Mouse (Mus musculus) mesoderm, embryonic 11.5 days (tissue): ENCODE data around the gene Ctse.

Source experiments
- DNase-seq: peaks from one replicate; pipeline ENCODE4 v3.0.0-alpha.2; 2012; ENCODE audit warnings: low read depth, low spot score

Gene Ctse

GRCm38 (mm10) chr1:131652670-131653443 is 14.8 kb downstream of the Ctse start:
- DNase-seq = no peak

GRCm38 (mm10) chr1:131655601-131656000 is 17.5 kb downstream of the Ctse start:
- no peak for DNase-seq

- DNase-seq = peak; percentile 98
Measured at GRCm38 (mm10) chr1:131657945-131658354, 19.8 kb downstream of the Ctse start.

GRCm38 (mm10) chr1:131659512-131660085 is 21.5 kb downstream of the Ctse start:
- no peak for DNase-seq

- no peak for DNase-seq
Measured at GRCm38 (mm10) chr1:131660266-131660665, 22.2 kb downstream of the Ctse start.

- DNase-seq = no peak
Measured at GRCm38 (mm10) chr1:131660716-131661472, 22.8 kb downstream of the Ctse start.

GRCm38 (mm10) chr1:131661749-131662148 is 23.6 kb downstream of the Ctse start:
- no peak for DNase-seq

GRCm38 (mm10) chr1:131663286-131663995 is 25.3 kb downstream of the Ctse start:
- DNase-seq = no peak

GRCm38 (mm10) chr1:131664136-131664535 is 26.0 kb downstream of the Ctse start:
- no peak for DNase-seq

GRCm38 (mm10) chr1:131665886-131666285 is 27.8 kb downstream of the Ctse start:
- no peak for DNase-seq

- no peak for DNase-seq
Measured at GRCm38 (mm10) chr1:131671113-131671512, 33.0 kb downstream of the Ctse start.

- DNase-seq = no peak
Measured at GRCm38 (mm10) chr1:131672361-131672760, 34.3 kb downstream of the Ctse start.

- DNase-seq = no peak
Measured at GRCm38 (mm10) chr1:131679644-131680043, 41.5 kb downstream of the Ctse start.

- DNase-seq = no peak
Measured at GRCm38 (mm10) chr1:131687739-131688138, 49.6 kb downstream of the Ctse start.

GRCm38 (mm10) chr1:131688475-131688874 is 50.4 kb downstream of the Ctse start, which contains the start of gene Rab7b:
Rab7b (plus strand) TSS chr1:131688695.
- DNase-seq = no peak

- DNase-seq = no peak
Measured at GRCm38 (mm10) chr1:131689016-131689415, 50.9 kb downstream of the Ctse start.

GRCm38 (mm10) chr1:131689899-131690298 is 51.8 kb downstream of the Ctse start:
- DNase-seq = no peak

- DNase-seq = no peak
Measured at GRCm38 (mm10) chr1:131690435-131690834, 52.3 kb downstream of the Ctse start.

- peak; percentile 23 for DNase-seq
Measured at GRCm38 (mm10) chr1:131691356-131691755, 53.2 kb downstream of the Ctse start.

- no peak for DNase-seq
Measured at GRCm38 (mm10) chr1:131695308-131695707, 57.2 kb downstream of the Ctse start.

GRCm38 (mm10) chr1:131696325-131696724 is 58.2 kb downstream of the Ctse start:
- DNase-seq = no peak

GRCm38 (mm10) chr1:131698770-131699169 is 60.7 kb downstream of the Ctse start:
- DNase-seq = no peak
